Mouse (Mus musculus): ENCODE data around the gene Arhgef3.
A peak's percentile ranks its signal among the peaks of the same experiment; 100 is the strongest.

Arhgef3 gene

DNA sequence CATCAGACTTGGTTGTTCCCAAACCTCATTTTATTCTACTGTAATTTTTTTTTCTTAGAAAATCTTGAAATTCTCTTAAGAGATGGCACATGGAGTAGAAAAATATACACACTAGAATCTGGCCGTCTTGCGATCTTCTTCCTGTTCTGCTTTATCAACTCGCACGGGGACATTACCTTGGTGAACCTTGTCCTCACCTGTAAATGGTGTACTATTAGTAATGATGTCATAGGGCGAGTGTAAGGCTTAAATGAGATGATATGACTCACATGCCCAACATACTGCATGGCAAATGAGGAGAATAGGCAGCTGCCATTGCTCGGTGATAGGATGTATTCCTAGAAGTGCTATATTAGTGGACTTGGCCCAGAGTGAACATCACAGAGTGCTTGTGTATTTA is 49.9 kb downstream of the Arhgef3 start:
- DNase-seq (ENCODE audit: low read depth): no peak

DNA sequence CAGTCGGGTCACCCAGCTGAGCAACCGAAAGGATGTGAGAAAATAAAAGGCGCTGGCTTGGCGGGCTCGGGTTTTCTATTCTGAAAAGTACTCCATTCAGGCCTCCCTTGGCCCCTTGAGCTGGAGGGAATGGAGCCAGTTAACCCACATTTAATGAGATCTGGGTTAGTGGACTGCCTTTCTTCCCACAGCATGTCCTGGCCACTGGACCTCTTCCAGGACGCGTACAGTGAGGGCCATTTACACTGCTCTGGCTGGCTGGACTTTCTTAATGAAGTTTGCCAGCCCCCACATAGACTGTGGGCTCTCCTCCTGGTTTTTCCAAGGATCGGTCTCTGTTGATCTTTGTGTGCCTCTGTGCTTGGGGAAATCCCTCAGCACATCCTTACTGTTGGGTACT is 52.1 kb downstream of the Arhgef3 start:
- DNase-seq (ENCODE audit: low read depth): no peak

DNA sequence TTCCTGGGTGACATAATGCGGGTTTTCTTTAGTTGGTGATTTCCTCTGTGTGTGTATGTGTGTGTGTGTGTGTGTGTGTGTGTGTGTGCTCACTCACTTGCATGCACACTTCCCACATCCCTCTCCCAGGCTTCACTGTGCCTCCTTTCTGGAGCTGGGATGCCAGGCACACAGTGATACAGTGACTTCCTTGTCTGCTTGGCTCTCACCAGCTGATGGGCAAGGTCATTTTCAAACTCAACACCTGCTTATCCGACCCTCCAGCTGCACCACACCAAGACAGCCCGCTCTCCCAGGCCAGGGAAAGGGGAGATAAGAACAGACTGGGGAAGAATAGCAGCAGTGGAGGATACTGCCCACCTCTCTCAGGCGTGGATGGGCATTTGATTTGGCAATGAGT is 52.5 kb downstream of the Arhgef3 start:
- no peak for DNase-seq (ENCODE audit: low read depth)

DNA sequence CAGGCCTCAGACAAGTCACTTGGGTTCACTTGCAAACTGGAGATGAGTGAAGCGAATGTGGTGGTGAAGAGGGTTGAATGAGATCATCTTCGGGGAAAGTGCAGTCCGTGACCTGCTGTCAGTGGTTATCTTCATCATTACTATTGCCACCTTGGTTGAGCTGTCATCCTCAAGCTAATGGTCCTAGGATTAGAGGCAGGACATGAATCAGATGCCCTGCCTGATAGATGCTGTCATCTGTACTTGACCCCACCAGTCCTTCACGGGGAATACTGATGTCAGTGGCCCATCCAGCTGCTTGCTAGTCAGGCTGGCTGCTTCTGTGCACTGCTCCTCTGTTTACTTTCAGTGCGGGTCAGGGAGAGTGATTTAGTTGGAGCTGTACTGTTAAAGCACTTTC is 53.7 kb downstream of the Arhgef3 start:
- DNase-seq (ENCODE audit: low read depth): no peak

DNA sequence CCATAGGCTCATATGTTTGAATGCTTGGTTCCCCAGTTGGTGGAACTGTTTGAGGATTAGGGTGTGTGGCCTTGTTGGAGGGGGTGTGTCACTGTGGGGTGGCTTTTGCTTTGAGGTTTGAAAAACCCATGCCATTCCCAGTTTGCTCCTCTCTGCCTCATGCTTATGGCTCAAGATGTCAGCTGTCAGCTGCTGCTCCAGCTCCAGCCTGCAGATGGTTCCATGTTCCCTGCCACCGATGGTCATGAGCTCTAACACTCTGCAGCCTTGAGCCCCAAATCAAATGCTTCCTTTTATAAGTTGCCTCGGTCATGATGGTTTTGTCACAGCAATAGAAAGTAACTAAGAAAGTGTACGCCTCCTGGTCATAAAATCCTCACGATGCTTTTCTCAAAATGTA is 54.6 kb downstream of the Arhgef3 start:
- DNase-seq (ENCODE audit: low read depth): no peak

DNA sequence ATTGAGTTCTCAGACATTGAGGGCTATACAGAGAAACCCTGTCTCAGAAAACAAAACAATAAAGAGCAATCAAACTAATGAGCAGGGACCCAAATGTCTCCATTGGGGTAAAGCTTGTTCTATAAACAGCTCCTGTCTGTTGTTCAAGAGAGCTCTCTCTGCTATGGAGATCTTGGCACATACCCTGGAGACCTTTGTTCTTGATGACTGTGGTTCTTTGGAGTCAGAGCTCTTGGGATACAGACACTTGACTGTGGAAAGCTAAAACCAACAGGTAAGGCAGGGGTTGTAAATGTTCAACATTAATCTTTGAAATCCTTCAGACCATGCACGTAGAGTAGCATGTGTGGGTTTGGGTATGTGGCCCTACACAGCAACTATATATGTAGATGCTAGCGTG is 55.7 kb downstream of the Arhgef3 start:
- DNase-seq (ENCODE audit: low read depth): no peak

DNA sequence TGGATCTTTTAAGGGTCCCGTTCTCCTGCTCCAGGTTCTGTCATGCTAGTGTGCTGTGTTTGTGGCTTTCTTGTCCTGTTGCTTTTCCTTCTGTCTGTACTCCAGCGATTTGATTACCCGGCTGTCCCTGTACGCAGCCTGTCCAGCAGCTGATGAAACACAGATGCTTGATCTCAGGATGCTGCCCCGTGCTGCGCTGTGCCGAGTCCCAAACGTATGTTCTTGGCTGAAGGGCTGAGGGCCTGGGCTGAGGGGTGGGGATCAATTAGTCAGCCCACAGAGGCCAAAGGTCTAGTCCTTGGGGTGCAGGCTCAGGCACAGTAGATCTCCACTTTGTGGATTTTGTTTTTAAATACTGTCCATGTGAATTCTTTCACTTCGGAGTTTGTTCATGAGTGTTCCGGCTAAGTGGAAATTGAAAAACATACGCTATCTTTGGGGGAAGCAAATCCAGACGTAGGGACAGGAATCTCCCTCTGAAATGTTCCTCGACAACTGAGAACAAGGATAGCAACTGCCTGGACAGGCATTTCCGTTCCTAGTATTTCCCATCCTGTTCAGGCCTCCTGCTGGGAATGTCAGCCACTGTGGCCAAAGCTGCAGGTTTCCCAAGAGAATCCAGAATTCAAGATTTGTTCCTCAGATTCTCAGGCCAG is 56.6 kb downstream of the Arhgef3 start:
- peak; percentile 6 for DNase-seq (ENCODE audit: low read depth)

DNA sequence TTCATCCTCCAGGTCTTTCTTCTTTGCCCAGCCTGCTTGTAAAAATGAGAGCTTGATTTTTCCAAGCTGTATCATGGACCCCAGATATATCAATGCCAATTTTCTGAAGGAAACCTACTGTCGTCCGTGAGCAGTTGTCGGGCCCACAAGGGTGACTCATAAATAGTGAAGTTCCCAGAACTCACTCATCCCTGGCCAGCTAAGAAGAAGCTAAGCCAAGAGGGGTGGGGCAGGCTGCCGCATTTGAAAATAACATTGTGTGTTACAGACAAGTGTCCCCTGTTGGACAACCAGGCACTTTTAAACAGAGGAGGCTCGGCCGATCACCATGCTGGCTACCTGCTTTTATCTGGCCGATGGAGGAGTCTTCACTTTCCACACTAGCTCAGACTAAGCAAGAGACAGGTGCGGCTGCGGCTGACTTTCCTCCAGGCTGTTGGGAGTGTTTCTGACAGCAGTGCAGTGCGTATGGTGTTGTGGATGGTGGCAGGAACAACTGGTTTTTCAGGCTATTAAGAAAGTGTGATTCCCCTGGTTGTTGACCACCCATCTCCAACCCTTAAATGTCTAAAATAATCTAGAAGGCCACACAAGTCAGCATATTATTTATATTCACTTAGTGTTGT is 58.6 kb downstream of the Arhgef3 start:
- peak; percentile 65 for DNase-seq (ENCODE audit: low read depth)

DNA sequence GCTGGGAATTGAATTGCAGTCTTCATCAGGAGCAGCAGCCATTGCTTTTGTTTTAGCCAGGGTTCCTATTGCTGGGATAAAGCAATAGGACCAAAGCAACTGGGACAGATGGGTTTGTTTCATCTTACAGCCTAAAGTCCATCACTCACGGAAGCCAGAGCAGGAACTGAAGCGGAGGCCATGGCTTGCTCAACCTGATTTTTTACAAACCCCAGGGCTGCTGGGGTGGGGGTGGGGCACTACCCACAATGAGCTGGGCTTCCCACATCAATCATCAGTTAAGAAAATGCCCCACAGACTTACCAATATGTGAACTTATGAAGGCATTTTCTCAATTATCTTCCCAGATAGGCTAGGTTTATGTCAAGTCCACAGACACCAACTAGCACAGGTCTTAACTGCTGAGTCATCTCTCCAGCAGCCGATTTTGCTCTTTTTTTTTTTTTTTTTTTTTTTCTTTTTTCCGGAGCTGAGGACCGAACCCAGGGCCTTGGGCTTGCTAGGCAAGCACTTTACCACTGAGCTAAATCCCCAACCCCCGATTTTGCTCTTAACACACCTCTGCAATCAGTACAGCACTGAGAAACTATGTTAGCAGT is 59.6 kb downstream of the Arhgef3 start:
- DNase-seq (ENCODE audit: low read depth): peak; percentile 14

DNA sequence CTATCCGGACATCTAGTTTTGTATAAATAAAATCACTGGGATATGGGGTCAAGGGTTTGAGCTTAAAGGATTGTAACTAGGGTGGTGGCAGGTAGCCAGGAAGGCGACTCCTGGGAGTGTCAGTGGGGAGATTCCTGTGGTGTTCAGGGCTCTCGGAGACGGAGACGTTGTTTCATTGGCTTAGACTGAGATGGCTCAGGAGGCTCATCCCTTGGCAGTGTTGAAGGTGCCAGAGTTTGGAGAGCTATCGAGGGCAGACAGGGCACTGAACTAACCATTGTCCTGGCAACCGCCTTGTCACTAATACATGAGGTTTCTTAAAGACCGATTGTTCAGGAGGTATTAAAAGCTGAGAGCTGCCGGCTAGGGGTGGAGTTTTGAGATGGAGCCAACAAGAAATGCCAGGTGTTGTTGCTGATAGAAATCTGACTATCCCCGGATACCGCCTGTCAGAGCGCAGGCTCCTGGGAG is 60.2 kb downstream of the Arhgef3 start:
- DNase-seq (ENCODE audit: low read depth): peak; percentile 45

DNA sequence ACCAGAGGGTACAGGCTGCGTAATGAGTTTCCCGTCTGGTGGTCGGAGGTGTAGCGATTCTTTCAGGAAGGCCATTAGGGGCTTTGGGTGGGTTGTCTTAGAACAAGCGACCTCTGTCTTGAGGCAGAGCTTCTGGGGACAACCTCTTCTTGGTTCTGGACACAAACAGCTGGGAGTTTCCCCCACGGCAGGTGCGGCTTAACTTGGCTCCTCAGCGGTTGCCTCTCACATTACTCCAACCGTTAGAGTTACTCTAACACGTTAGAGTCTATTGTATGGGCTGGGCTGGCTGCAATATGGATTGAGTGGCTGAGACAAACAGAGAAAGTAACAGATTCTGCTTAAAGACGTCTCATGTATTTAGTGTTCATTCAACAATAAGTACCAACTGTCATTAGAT is 60.6 kb downstream of the Arhgef3 start:
- no peak for DNase-seq (ENCODE audit: low read depth)

DNA sequence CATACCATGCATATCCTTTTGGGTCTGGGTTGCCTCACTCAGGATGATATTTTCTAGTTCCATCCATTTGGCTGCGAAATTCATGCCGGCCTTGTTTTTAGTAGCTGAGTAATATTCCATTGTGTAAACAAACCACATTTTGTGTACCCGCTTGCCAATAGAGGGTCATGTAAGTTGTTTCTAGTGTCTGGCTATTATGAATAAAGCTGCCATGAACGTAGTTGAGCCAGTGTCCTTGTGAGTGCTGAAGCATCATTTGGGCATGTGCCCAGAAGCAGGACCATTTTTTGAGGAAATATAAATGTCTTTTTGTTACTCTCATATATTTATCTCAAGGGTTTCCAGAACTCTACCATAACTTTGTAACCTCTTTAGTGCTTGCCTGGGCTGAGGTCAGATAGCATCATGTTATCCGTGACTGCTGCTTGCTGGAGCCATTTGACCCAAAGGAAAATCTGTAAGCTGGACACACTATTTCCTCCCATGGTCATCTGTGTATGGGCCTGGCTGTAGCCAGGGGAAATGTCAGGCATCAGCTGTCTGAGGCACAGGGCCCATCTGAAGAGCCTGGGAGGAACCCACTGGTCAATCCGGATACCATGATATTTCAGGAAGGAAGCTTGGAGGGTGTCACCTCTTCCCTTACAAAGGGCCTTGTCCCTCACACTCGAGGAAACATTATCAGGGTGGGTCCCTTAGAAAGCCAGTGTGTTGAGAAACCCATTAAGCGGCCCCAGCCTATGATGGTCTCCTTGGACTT is 63.3 kb downstream of the Arhgef3 start:
- DNase-seq (ENCODE audit: low read depth): no peak

DNA sequence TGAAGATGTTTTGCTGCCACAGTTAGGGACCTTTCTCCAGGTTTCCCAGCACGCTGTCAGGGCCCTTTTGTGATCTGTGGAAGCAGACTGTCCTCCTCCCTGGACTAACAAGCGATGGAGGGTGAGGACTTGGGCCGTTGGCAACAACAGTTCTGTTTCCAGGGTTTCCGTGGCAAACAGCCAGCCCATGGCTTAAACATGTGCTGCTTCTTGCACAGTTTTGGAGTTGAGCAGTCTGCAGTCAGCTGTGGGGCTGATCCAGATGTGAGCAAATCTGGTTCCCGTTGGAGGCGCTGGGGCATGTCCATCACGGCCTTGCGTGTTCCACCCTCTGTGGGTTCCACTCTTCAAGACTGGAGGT is 63.8 kb downstream of the Arhgef3 start:
- DNase-seq (ENCODE audit: low read depth): peak; percentile 74

DNA sequence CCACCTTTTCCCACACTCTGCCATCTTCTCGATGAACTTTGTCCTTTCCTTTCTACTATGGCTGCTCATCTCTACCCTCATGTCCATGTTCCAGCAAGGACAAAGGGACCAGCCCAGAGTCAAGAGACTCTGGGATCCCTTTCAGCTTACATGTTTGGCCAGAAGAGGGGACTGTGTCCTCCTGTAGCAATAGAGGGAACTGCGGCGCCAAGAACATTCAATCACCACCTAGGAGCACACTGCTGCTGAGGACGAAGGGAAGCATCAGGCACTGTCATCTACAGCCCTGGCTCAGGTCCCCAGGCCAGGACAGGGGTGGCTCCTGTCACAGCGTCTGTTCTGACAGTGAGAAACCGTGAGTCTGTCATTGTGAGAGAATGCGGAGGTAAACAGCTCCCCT is 65.1 kb downstream of the Arhgef3 start:
- no peak for DNase-seq (ENCODE audit: low read depth)

DNA sequence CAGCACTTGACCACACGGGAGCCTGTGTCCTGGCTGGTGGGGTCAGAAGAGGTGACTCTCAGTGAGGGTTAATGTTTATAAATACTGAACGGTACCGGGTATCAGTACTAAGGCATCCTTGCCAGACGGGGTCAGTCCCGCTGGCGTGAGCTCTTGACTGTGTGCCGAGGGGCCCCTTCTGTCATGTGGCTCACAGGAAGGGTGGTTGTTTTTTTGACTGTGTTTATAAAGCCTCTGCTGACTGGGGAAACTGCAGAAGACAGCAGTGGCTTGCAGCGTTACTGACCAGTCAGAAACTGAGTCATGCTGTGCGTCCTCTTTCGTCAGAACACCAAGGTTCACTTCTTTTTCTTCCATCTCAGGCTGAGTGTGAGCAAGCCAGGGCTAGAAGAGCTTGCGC is 67.4 kb downstream of the Arhgef3 start:
- DNase-seq (ENCODE audit: low read depth): peak; percentile 24

DNA sequence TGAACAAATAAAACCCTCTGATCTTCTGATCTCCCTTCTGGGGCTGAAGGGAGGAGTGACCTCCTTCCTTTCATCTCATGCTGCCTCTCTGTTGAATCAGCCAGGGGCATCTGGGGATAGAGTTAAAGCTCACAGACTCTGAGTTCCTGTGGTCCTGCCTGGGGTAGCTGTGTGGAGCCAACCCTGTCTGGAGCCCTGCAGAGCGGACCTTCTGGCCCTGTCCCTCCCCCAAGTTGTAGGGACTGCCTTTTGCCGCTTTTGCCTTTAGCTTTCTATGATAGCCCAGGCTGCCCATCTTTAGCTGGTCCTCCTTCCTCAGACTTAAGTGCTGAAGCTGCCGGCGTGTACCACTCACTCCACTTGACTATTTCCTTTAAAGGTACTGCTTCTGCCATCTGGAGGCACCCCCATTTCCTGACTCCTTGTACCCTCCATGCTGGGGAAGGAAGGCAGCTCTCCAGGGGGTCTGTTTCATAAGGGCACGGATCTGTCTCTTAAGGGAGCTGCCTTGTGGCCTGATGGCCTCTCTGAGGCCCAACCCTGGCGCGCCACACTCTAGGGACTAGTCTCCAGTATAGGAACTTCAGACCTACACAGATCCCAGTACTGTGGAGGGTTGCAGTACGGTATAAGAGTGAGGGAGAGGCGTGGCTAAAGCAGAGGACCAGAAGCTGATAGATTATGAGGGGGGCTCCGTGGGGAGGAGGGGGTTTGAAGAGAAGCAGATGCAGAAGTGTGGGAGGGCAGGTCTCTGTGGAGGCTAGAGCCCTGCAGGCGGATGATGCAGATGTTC is 68.1 kb downstream of the Arhgef3 start:
- no peak for DNase-seq (ENCODE audit: low read depth)

DNA sequence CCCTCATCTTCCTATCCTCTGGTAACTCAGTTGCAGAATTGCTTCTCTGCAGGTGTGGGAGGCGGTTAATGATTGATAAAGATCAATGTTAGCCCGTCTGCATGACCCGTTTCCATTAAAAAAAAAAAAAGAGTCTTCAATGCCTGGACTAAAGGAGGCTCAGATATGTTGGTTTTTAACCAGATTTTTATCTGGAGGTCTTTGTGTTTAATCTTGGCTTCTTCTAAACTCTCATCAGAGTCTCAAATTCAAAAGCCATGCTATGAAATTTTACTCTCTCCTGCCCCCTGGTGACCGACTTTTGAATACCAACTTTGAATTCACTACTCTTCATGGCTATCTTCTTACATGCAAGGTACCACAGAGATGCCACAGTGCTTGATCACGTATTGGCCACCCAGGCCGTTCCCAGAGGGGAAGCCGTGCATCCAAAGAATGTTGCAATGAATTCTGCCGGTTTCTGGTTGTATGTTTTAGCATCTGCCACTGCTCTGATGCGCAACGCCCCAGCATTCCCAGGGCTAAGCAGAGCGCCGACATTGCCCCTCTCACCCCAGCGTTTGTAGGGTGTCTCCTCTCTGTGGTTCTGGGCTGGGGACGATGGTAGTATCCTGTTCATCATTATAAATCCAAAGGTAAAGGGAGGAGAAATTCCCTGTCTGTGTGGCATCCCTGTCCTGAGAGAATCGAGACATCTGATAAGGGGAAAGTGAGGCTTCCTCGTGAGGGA is 69.0 kb downstream of the Arhgef3 start:
- DNase-seq (ENCODE audit: low read depth): peak; percentile 76

DNA sequence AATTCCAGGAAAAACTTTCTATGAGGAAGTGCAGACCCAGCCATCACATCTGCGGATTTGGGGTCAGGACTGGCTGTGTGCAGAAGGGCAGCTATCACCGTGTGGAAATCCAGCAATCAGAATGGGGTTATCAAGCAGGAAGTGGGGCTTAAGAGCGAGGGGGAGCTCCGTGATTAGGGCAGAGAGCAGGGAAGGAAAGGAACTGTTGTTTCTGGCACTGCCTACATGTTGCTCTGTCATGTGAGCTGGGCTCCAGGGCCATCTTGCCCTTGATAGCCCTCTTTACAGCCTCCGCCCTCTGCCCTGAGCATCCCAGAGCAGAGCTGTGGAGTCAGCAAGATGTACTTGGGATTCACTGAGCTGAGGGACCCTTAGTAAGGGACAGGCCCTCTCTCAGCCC is 71.2 kb downstream of the Arhgef3 start:
- no peak for DNase-seq (ENCODE audit: low read depth)

DNA sequence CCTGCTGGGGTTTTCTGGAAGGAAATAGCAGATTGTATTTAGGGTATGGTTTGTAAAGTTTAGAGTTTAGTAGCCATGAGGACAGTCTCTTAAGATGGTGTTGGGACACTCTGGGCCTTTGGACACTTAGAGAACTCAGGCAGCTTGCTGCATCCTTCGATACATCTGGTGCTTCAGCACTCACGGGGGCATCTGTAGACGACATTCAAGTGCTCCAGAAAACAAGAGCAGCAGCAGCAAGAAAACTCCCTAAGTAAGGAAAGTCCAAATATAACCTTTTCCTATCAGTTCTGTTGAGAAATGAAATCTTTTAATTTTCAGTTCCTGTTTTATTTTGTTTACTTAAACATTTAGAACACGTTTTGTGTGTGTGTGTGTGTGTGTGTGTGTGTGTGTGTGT is 71.9 kb downstream of the Arhgef3 start:
- no peak for DNase-seq (ENCODE audit: low read depth)

DNA sequence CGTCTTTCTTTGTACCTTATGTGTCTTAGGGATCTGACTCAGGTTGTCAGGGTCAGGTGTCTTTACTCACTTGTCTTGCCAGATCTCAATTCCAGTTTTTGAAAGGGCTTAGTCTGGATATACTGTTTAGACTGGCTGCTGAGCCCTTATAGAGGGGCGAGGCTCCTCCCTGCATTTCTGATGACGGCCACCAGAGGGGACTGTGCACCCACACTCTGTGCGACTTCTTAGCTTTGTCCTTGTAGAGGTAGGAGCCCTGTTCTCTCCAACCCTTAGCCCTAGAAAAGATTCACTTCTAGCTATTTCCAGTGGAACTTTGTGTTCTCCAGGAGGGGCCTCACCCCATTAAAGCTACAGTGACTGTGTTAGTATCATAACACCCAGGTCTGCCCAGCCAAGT is 72.3 kb downstream of the Arhgef3 start:
- peak; percentile 82 for DNase-seq (ENCODE audit: low read depth)

DNA sequence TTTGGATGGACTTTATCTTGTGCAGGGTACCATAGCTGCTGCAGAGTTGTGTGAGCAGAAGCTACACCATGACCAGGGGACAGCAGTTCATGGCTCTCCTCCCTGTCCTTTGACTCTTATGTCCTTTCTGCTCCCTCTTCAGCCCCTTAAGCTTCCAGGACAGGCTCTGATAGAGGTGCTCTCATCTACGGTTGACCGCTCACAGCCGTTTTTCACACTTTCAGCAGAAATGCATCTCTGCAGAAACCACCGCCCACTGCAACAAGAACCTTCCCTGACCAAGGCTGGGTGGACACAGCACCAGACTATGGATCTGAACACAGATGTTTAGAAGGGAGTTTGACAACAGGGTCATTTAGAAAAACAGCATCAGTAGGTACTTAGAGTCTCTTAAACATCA is 73.2 kb downstream of the Arhgef3 start:
- no peak for DNase-seq (ENCODE audit: low read depth)

DNA sequence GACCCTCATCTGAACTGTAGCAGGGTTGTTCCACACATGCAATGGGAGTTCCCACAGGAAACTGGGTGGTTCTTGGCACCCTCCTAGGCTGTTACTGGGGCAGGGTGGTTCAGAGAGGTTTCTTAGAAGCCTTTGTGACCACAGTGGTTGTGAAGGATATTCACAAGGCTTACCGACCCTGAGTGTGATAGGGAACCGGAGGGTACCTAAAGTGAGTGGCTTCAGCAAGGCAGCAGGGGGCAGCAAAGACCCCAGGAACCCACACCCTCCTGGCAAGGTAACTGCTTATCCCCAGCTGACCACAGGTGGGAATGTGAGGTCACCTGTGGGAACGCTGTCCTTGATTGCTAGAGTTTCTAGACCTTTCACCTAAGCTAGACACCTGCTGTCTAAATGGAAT is 77.8 kb downstream of the Arhgef3 start:
- no peak for DNase-seq (ENCODE audit: low read depth)

All from NIH3T3 (cell line).